Mouse (Mus musculus): ENCODE results near the gene Slc6a16. TPM values are rescaled to one million over a fixed set of nuclear protein-coding genes. Genes with fewer than 3 reads are reported as not detected.
A peak's percentile ranks its signal among the peaks of the same experiment; 100 is the strongest.

Slc6a16 gene
- polyA plus RNA-seq, 1 experiment from 2014 or later = 0.09 TPM

GRCm38 (mm10) chr7:45213708-45214107, 27.2 kb upstream of the Slc6a16 start:
- no peak overlapping the region for H3K27ac ChIP-seq (ENCODE audit: low read length)
- ATAC-seq (replicated peaks; ENCODE audit: extremely low read depth, insufficient read depth, low FRiP score) = no peak
- H3K27me3 ChIP-seq (ENCODE audit: control insufficient read depth, insufficient read depth, low read length) = peaks cover 19% of the 10 kb centered on the region
- H3K4me3 ChIP-seq (ENCODE audit: low read length) = no peak overlapping the region
- no peak overlapping the region for H3K9ac ChIP-seq (ENCODE audit: low read length)
- peaks cover 23% of the 10 kb centered on the region for H3K4me1 ChIP-seq (ENCODE audit: control insufficient read depth, insufficient read depth, low read length)
- no peaks in the 10 kb centered on the region for H3K9me3 ChIP-seq (replicated peaks; ENCODE audit: control insufficient read depth, low read length)
- 81% methylated on average over 5 of the region's 5 CpGs for WGBS
- no peak overlapping the region for H3K4me2 ChIP-seq (ENCODE audit: low read depth, low read length)
- peaks cover 9% of the 10 kb centered on the region; the same call in 1 of the 2 replicates for H3K36me3 ChIP-seq (ENCODE audit: control insufficient read depth, insufficient read depth)

GRCm38 (mm10) chr7:45215673-45216441, 25.0 kb upstream of the Slc6a16 start, which contains the start of gene Tead2:
Gene Tead2 (plus strand): TSS chr7:45215753.
- Histone ChIP-seq H3K27me3 (ENCODE audit: control insufficient read depth, insufficient read depth, low read length) (peaks cover 11% of the 10 kb centered on the region), H3K4me2 (ENCODE audit: low read depth, low read length) (peak within 1 kb of the TSS; percentile 91), H3K4me1 (ENCODE audit: control insufficient read depth, insufficient read depth, low read length) (peaks cover 25% of the 10 kb centered on the region), H3K9ac (ENCODE audit: low read length) (peak within 1 kb of the TSS; percentile 97), H3K4me3 (ENCODE audit: low read length) (peak within 1 kb of the TSS; percentile 90), H3K27ac (ENCODE audit: low read length) (peak within 1 kb of the TSS; percentile 85), H3K9me3 (replicated peaks; ENCODE audit: control insufficient read depth, low read length) (no peaks in the 10 kb centered on the region), H3K36me3 (ENCODE audit: control insufficient read depth, insufficient read depth) (peaks cover 22% of the 10 kb centered on the region)
- WGBS = under 1% methylated on average over 55 of the region's 55 CpGs
- peak; percentile 73 for ATAC-seq (replicated peaks; ENCODE audit: extremely low read depth, insufficient read depth, low FRiP score)

- WGBS = 1% methylated on average over 13 of the region's 13 CpGs
- H3K4me1 ChIP-seq (ENCODE audit: control insufficient read depth, insufficient read depth, low read length) = peaks cover 23% of the 10 kb centered on the region
- H3K9me3 ChIP-seq (replicated peaks; ENCODE audit: control insufficient read depth, low read length) = no peaks in the 10 kb centered on the region
- peaks cover 27% of the 10 kb centered on the region for H3K36me3 ChIP-seq (ENCODE audit: control insufficient read depth, insufficient read depth)
- peak overlapping the region; percentile 91 for H3K4me2 ChIP-seq (ENCODE audit: low read depth, low read length)
- ATAC-seq (replicated peaks; ENCODE audit: extremely low read depth, insufficient read depth, low FRiP score) = peak; percentile 86
- peak overlapping the region; percentile 85 for H3K27ac ChIP-seq (ENCODE audit: low read length)
- peak overlapping the region; percentile 97 for H3K9ac ChIP-seq (ENCODE audit: low read length)
- peak overlapping the region; percentile 90 for H3K4me3 ChIP-seq (ENCODE audit: low read length)
- H3K27me3 ChIP-seq (ENCODE audit: control insufficient read depth, insufficient read depth, low read length) = peaks cover 4% of the 10 kb centered on the region
Measured at GRCm38 (mm10) chr7:45216442-45217183, 24.3 kb upstream of the Slc6a16 start.

- Histone ChIP-seq H3K4me2 (ENCODE audit: low read depth, low read length) (no peak overlapping the region), H3K27me3 (ENCODE audit: control insufficient read depth, insufficient read depth, low read length) (no peaks in the 10 kb centered on the region), H3K36me3 (ENCODE audit: control insufficient read depth, insufficient read depth) (peaks cover 64% of the 10 kb centered on the region), H3K27ac (ENCODE audit: low read length) (no peak overlapping the region), H3K9ac (ENCODE audit: low read length) (no peak overlapping the region), H3K9me3 (replicated peaks; ENCODE audit: control insufficient read depth, low read length) (no peaks in the 10 kb centered on the region), H3K4me3 (ENCODE audit: low read length) (no peak overlapping the region), H3K4me1 (ENCODE audit: control insufficient read depth, insufficient read depth, low read length) (peaks cover 15% of the 10 kb centered on the region)
- ATAC-seq (replicated peaks; ENCODE audit: extremely low read depth, insufficient read depth, low FRiP score) = no peak
- 81% methylated on average over 2 of the region's 2 CpGs for WGBS
Measured at GRCm38 (mm10) chr7:45221680-45222079, 19.2 kb upstream of the Slc6a16 start.

GRCm38 (mm10) chr7:45224826-45225225, 16.1 kb upstream of the Slc6a16 start:
- 88% methylated on average over 7 of the region's 7 CpGs for WGBS

GRCm38 (mm10) chr7:45226421-45226820, 14.5 kb upstream of the Slc6a16 start:
- no peak for ATAC-seq (replicated peaks; ENCODE audit: extremely low read depth, insufficient read depth, low FRiP score)
- Histone ChIP-seq H3K4me3 (ENCODE audit: low read length) (no peak overlapping the region), H3K36me3 (ENCODE audit: control insufficient read depth, insufficient read depth) (peaks cover 72% of the 10 kb centered on the region), H3K4me1 (ENCODE audit: control insufficient read depth, insufficient read depth, low read length) (no peaks in the 10 kb centered on the region), H3K27me3 (ENCODE audit: control insufficient read depth, insufficient read depth, low read length) (no peaks in the 10 kb centered on the region), H3K4me2 (ENCODE audit: low read depth, low read length) (no peak overlapping the region), H3K27ac (ENCODE audit: low read length) (no peak overlapping the region), H3K9ac (ENCODE audit: low read length) (no peak overlapping the region), H3K9me3 (replicated peaks; ENCODE audit: control insufficient read depth, low read length) (no peaks in the 10 kb centered on the region)
- 94% methylated on average over 5 of the region's 5 CpGs for WGBS

More at GRCm38 (mm10) chr7:45224826-45225225, 16.1 kb upstream of the Slc6a16 start:
- H3K4me3 ChIP-seq (ENCODE audit: low read length) = no peak overlapping the region
- H3K9ac ChIP-seq (ENCODE audit: low read length) = no peak overlapping the region
- peaks cover 77% of the 10 kb centered on the region for H3K36me3 ChIP-seq (ENCODE audit: control insufficient read depth, insufficient read depth)
- no peaks in the 10 kb centered on the region for H3K9me3 ChIP-seq (replicated peaks; ENCODE audit: control insufficient read depth, low read length)
- no peak for ATAC-seq (replicated peaks; ENCODE audit: extremely low read depth, insufficient read depth, low FRiP score)
- H3K4me2 ChIP-seq (ENCODE audit: low read depth, low read length) = no peak overlapping the region
- H3K27ac ChIP-seq (ENCODE audit: low read length) = no peak overlapping the region
- no peaks in the 10 kb centered on the region for H3K27me3 ChIP-seq (ENCODE audit: control insufficient read depth, insufficient read depth, low read length)
- H3K4me1 ChIP-seq (ENCODE audit: control insufficient read depth, insufficient read depth, low read length) = no peaks in the 10 kb centered on the region

GRCm38 (mm10) chr7:45228548-45228947, 12.3 kb upstream of the Slc6a16 start:
- Histone ChIP-seq H3K36me3 (ENCODE audit: control insufficient read depth, insufficient read depth) (peaks cover 63% of the 10 kb centered on the region), H3K9ac (ENCODE audit: low read length) (no peak overlapping the region), H3K4me1 (ENCODE audit: control insufficient read depth, insufficient read depth, low read length) (peaks cover 4% of the 10 kb centered on the region; the same call in 1 of the 2 replicates), H3K4me3 (ENCODE audit: low read length) (no peak overlapping the region), H3K9me3 (replicated peaks; ENCODE audit: control insufficient read depth, low read length) (no peaks in the 10 kb centered on the region), H3K27me3 (ENCODE audit: control insufficient read depth, insufficient read depth, low read length) (no peaks in the 10 kb centered on the region), H3K27ac (ENCODE audit: low read length) (no peak overlapping the region), H3K4me2 (ENCODE audit: low read depth, low read length) (no peak overlapping the region)
- ATAC-seq (replicated peaks; ENCODE audit: extremely low read depth, insufficient read depth, low FRiP score) = no peak
- 90% methylated on average over 18 of the region's 18 CpGs for WGBS

- H3K4me1 ChIP-seq (ENCODE audit: control insufficient read depth, insufficient read depth, low read length) = peaks cover 9% of the 10 kb centered on the region
- H3K4me2 ChIP-seq (ENCODE audit: low read depth, low read length) = no peak overlapping the region
- H3K27me3 ChIP-seq (ENCODE audit: control insufficient read depth, insufficient read depth, low read length) = no peaks in the 10 kb centered on the region
- H3K9me3 ChIP-seq (replicated peaks; ENCODE audit: control insufficient read depth, low read length) = no peaks in the 10 kb centered on the region
- no peak overlapping the region for H3K4me3 ChIP-seq (ENCODE audit: low read length)
- no peak overlapping the region for H3K9ac ChIP-seq (ENCODE audit: low read length)
- H3K27ac ChIP-seq (ENCODE audit: low read length) = no peak overlapping the region
- H3K36me3 ChIP-seq (ENCODE audit: control insufficient read depth, insufficient read depth) = peaks cover 59% of the 10 kb centered on the region
- WGBS = 88% methylated on average over 8 of the region's 8 CpGs
- no peak for ATAC-seq (replicated peaks; ENCODE audit: extremely low read depth, insufficient read depth, low FRiP score)
Measured at GRCm38 (mm10) chr7:45229046-45229445, 11.8 kb upstream of the Slc6a16 start.
